Mouse (Mus musculus) B cell, adult 2 months (primary cell): ENCODE measurements at regions not wholly inside any gene's neighbourhood (a gene's known extent, or its start where the extent isn't known, plus 50 kb on each side); places are given as distances from the start of the nearest gene placed in this dataset.

ENCODE experiments used
- DNase-seq, 2 experiments: peaks; one replicate each; pipeline ENCODE4 v3.0.0; 2022

DNA sequence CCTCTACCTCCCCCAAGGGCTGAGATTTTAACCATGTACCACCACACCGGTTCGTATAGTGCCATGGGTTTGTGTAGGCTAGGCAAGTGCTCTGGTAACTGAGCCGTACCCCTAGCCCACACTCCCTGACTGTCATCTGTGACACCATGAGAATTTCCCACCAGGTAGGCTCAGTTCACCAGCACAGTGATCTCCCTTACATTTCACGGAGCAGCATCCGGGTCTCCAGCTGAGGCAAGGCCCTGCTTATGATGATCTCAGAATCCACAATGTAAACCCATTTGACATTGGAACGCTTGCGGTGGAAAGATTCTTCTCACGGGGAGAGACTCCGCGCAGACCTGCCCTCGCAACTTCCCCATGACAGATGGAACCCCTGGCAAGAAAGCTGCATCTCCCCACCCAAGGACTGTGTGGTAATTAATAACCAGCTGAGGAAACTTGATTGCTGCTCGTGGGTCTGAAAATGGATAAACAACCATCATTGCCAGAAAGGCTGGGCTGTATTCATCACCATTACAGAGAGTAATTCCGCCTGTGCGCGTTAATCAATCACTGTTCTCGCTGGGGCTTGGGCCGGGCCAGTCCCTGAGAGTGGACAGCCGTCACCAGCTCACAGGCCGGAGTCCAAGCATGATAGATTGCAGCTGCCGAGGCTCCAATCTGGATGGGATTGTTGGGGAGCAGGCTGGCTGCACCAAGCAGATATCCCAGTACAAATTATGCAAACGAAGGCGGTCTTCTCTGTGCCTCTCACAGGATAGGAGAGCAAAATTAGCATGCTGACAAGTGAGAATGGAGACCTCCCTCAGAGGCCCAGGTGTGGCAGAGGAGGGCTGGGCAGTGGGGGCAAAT, 492.3 kb downstream of the Fam19a5 start:
- no peak for DNase-seq

DNA sequence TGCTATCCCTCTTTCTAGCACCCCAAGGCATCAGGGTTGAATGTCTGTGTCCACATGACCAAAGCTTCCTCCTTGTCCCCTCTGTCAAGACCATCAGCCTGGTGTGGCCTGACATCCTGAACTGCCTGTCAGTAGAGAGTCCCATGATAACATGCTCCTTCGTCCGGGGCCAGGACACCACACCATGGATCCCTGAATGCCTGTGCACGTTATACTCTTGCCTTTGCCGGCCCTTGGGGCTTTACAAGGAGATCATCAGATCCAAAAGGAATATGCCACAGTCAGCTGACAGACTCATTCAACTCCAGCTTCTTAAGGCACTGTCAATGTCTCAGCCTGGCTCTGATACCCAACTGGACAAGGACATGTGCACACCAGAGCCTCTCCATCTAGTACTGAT, 493.5 kb downstream of the Fam19a5 start:
- no peak for DNase-seq

DNA sequence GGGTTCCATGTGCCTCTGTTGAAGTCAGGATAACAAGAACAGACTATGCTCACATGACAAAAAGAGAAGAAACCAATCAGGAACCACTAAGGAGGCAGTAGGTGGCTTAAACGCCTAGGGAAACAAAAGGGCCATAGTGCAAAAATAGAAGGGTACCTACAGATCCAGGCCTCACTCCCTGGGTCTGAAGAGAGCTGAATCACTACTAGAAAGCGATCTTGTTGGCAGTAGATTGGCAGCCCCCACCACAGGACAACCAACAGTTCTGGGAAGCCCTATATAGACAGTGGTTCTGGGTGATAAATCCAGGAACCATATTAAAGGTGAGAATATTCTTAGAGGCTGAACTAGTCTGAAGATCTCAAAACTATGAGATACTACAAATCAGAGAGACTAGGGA, 498.7 kb downstream of the Fam19a5 start:
- no peak for DNase-seq

DNA sequence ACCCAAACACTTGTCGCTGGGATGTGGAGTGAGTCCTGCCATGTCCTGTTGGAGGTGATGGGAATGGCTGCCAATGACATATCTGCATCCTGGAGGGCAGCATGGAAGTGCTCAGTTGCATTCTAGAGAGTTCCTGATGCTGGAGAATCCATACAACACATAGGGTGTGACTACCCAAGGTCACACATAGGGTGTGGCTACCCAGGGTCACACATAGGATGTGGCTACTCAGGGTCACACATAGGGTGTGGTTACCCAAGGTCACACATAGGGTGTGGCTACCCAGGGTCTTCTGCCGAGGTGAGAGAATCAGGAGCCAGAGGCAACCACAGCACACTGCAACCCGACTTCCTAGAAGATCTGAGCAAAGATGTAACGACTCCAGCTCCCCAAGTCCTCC, 514.0 kb downstream of the Fam19a5 start:
- DNase-seq, result no peak

DNA sequence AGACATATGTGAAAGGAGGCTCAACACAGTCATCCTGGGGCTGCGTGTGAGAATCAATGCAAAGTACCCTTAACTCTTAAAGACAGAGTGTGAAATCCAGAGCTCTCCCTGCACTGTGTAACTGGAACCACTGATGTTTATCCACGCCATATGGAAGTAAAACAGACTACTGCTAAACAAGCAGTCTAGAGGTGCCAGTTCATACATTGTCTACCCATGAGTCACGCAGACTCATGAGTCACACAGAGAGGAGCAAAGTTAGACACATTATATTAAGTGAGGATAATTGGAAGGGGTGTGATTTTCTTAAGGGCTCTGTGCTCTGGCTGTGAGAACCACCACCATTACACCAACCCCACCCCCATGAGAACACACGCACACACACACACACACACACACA, 516.8 kb downstream of the Fam19a5 start:
- no peak for DNase-seq

DNA sequence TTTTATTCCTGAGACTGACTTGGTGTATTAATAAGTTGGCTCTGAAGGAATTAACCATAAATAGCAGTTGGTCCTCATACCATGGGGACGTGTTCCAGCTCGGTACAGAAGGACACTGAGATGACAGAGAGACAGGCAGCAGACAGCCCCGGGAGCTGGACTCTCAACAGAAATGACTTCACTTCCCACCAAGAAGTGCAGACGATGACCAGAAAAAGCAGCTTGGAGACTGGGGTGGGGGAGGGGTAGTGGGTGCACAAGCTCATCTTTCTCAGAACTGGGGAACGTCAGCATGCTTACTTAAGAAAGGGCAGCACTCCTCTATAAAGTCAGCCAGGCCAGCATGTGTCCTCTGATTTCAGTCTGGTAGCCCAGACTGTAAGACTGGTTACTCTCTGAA, 518.9 kb downstream of the Fam19a5 start:
- no peak for DNase-seq

DNA sequence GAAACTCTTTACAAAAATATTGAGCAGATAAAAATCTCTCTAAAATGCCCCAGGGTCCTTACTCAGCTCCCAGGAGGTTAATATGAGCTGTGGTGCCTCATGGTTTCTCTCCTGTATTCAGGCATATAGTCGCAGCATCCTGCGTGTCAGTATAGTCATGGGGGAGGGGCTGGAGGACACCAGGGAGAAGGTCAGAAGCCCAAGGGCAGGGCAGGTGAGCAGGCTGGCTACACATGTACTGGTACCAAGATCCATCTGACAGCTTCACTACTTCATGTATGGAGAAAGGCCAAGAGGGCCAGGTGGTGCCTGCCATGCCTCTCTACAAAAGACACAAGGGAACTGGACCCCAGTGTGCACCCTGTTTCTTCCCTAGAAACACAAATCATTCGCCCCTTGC, 524.4 kb downstream of the Fam19a5 start:
- no peak for DNase-seq

DNA sequence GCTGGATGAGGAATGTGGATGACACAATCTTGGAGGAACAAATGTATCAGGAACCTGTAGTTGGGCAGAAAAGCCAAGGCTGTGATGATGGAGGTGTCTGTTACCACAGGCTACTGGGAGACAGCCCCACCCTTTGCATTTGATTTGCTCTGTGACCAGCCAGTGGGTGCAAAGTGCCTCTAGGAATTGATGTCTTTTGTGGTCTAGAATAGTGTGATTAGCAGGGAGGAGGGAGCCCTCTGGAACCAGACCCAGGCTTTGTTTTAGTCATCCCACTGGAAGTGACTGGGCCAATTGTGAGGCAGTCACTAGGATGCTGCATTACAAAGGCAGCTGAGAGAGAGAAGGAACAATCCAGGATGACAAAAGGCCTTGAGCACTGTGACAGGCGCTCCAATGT, 527.4 kb upstream of the Zdhhc25 start:
- no peak for DNase-seq

DNA sequence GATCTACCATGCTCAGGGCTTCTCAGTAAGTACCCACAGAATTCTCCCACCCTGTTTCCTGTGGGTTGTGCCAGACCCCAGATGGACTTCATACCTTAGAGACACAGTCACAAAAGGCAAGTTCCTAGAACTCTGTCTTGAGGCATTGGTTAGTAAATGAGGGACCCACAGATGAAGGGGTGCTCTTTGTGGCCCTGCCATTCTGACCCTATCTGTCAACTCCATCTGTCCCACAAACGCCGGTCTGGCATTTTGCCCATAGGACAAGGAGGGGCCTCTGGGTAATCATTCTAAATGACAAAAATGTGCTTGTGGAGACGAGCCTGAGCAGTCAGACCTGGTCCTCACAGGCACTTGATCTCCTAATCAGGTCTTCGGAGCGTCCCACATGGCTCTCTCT, 516.2 kb upstream of the Zdhhc25 start:
- no peak for DNase-seq

DNA sequence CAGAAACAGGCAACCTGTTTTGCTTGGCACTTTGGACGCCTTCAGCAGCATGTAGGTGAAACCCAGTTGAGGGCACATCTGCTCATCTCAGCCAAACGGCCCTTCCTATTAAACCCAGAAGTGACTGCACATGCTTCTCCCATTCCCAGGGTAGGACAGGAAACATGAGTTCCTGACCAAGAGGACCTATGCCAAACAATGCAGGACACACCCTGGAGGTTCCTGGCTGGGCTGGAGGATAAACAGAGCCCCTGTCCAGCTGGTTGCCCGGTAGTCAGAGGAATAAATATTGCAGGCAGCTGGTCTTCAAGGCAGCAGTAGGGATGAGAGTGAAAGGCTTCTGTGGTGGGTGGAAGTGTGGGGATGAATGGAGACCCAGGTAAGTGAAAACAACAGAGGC, 514.5 kb upstream of the Zdhhc25 start:
- no peak for DNase-seq

DNA sequence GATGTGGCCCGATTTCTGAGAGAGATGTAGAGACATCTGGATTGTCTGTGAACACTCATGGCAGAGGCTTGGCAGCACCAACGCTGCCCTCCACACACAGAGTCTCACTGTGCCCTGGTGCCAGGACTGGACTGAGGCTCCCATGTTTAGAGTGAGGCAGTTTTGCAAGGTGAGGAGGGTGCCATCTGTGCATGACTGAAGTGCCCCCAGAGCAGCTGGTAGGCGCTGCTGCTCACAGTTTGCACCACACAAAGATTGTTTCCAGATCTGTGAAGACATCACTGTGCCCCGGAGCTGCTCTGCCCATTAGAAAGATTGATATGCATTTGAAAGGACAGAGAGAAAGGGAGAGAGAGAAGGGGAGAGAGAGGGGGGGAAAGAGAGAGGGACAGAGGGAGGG, 510.6 kb upstream of the Zdhhc25 start:
- no peak for DNase-seq

DNA sequence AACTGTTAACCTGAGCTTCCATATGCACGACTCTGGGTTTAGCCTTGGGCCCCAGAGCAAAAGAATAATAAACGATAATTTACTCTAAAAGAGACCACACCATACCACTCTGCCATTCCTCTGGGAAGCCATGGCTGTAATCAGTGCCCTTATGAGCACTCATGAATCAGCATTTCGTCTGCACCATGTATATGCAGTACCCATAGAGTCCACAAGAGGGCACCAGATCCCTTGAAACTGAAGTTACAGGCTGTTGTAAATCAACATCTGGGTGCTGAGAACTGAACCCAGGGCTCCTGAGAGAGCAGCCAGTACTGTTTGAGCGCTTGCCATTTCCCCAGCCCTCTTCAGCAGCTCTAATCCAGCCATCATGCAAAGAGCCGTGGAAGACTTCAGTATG, 508.7 kb upstream of the Zdhhc25 start:
- no peak for DNase-seq

DNA sequence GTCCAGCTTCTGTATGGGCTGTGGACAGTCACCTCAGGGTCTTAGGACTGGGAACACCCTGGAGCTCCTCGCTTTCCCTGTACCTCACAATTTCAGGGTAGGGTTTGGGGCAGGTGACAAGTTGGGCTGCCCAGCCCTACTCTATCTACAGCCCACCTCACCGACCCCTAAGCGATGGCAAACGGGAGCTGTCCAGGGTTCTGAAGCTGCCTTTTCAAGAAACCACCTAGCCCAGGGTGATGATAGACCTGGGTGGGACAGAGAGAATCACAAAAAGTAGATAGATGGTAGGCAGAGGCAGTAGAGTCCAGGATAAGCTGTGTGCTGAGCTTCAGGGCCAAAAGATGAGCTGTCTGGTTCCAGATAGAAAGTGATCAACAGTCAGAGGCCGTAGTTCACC, 479.7 kb upstream of the Zdhhc25 start:
- no peak for DNase-seq

DNA sequence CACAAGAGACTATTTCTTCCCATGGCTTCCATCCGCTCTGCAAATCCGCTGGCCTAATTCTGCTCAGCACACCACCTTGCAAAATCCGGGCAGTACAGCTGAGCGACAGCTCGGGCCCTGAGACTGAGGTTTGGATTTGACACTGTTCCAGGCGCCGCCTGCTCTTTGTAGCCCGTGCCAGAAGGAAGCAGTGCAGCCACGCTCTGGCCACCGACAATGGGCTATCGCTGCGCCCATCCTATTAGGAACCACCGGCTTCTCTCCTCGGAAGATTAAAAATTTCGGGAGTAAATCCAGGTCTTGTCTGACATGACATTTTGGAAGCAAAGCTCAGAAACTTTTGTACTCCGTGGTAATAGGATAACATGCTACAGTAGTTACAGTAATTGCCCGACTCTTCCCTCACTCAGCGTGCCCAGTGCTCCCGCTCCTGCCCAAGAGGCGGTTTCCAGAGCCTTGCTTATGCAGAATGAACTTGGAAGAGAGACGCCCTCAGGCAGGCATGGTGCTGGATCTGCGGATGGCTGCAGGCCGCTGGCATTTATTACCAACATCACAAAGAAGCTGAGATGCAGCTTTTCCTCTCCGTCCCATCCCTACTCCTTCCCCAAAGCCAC, 476.1 kb upstream of the Zdhhc25 start:
- DNase-seq, result no peak

DNA sequence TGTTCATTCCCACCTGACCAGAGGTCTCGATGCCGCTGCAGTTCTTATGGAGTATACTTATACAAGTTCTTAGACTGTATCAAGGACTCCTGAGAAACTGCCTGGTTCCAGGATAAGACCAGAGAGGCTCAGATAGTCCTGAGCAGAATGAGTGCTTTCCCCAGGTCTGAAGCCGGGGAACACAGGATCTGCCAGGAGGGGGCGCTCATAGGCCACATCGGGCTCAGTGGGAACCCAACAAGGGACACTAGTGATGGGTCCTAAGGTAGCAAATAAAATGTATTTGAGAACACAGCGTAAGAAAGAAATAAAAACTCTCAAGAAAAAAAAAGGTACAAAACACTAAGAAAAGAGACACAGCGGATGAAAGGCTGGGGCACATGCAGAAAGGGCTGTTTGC, 454.0 kb upstream of the Zdhhc25 start:
- no peak for DNase-seq

DNA sequence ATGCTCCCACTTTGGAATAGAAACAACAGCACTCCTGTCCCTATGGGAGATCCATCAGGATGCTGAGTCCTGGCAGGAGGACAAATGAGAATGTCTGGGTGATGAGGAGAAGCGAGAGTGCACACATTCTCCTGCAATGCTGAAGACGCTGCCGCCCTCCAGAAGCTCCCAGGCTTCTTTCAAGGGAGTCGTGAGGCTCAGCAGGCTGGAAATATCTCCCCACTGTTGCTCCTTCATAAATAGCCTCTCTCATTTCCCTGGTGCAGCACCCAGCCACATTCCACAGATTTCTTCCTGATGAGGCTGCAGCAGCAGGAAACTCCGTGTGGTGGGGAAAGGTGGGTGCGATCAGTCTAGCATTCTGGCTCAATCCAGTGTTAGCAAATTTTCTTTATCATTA, 448.9 kb upstream of the Zdhhc25 start:
- DNase-seq, result no peak

DNA sequence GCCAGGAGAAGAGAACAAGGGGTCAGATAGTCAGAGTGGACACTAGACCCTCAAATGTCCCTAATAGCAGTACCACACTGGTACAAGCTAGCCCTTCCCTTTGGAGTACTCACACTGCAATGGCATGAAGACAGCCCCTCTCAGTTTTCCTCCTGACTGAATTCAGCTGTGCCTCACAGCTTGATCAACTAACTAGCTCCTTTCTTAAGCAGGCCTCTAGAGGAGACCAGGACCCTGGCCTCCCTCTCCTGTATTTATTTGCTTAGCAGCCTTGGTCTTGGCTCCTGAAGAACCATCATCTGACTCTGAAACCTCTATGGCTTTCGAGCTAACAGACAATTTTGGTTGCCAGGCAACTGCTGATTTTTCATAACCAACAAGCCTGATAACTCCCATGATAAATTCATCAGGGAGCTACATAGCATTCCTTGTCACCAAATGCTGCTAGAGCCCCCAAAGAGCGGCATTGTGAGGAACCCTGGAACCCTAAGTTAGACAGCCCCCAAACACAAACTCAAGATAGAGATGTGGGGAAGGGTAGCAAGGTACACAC, 440.4 kb upstream of the Zdhhc25 start:
- DNase-seq, result no peak

DNA sequence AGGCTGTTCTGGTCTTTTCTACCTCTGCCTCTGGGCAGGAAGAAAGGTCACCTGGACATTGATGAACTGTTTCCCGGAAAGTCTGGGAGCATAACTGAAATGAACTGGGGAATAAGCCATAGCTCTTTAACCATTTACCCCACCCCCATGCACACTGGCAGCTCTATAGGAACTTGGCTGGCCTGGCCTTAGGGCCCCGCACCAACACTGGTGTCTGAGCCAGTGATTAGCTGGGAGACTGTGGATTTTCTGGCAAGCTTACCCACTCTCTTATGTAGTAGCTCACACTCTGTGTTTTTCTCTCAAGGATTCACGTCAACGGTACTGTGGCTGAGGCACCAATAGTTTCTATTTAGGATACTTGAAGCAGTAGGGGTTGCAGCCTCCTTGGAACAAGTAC, 439.8 kb upstream of the Zdhhc25 start:
- DNase-seq, result no peak

DNA sequence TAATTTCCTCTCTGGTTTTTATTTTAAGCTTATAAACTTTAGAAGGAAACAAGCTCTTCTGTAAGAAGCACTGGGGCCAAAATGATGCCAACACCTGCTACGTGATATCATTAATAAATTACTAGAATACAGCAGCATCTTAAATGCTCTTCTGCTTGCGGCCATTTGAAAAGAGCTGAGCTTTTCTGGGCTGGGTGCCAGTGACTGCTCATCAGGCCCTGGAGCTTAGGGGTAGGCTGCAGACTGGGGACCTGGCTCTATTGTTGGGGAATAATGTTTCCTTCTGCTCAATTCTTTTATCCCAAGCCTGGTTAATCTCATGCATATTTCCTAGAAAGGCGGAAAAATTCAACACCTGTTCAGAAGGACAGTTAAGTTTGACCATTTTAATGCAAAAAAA, 436.7 kb upstream of the Zdhhc25 start:
- no peak for DNase-seq

DNA sequence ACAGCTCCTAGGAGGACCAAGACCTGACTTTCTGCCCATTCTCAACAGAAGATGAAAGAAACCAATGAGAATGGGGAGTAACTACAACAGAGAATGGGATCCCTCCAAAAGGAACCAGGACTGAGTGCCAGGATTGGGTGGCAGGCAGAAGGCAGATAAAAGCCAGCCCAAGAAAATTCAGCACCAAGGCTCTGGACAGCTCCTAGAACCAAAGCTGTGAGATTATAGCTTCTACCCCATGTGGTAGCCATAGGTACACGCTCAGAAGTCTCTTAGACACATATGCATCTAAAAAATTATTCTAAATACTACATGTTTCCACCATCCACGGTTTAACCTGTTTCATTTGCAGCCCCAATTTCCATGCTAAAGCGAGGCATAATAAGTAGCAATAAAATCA, 425.8 kb upstream of the Zdhhc25 start:
- no peak for DNase-seq

DNA sequence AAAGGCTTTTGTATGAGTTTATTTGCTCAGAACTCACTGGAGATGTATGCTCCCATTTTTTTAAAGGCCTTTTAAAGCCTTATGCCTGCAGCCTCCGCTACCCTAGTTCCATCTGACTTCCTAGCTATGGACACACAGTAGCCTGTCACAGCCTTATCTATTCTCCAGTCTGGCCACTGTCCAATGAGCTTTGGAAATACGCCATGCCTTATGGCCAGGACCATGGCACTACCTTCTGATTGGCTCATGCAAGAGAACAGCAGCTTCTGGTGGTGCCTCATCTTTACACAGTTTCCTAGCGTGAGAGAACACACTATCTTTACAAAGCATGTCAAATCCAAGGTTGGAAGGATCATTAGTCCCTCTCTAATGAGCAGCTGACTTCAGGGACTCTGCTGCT, 424.1 kb upstream of the Zdhhc25 start:
- no peak for DNase-seq

DNA sequence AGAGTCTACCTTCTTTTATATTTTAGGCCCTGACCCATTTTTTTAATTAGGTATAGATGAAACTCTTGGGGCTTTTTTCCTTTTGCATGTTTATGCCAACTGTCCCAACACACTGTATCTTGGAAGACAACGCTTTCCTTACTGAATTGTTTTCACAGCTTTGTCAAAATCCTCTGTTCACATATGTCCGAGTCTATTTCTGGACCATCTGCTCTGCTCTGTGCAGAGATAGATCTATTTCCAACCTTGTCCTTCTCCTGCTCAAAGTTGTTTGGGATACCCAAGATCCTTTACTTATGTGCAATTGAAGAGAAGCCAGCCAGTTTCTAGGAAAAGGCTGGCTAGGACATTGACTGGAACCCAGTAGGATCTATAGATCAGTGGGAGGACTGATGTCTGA, 403.6 kb upstream of the Zdhhc25 start:
- no peak for DNase-seq

DNA sequence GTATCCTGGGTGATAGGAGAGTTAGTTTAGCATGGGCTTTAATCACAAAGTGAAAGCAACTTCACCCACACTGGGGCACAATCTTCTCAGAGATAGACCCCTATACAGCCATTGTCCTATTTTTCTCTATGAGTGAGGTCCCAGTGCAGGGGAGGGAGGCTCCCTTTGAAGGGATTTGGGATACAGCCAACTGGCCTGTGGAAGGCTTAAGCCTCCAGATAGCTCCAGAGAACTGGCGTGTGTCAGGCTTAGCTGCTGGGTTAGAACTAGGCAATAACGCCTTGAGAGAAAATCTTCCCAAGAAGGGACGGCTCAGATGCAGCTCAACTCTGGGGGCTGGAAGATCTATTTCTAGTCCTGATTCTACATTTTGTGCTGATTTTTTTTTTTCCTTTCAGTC, 397.4 kb upstream of the Zdhhc25 start:
- no peak for DNase-seq

DNA sequence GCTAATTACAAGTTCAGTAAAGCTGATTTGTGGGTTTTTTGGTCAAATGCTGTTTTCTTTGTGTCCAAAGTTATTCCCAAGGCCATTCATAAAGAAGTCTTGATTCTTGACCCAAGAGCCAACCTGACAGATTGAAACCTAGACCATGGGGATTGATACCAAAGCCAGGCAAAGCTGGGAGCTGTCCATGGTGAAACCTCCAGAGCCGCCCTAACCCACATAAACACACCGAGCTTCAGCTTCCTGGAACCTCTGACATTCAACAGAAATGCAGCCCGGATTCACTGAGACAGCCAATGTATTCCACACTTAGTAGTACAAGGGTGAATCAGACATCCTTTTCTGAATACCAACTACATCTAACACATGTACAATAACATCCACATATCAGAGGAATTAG, 386.7 kb upstream of the Zdhhc25 start:
- no peak for DNase-seq

DNA sequence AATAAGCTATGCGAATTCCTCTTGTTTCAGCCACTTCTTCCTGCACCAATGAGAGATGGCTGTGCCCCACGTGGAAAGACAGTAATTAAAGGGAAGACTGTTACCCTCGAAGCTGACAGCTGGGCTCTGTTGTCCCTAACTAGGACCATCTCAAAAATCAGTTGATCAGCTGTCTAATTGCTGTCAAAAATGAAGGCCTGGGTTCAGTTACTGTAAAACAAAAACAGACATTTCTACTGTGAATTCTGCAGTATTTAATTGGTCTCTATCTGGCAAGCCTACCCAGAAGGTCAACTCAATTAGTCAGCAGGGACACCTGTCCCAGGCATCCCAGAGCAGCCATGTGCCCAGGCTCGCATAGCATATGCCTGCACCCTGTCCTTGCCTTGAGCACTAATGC, 385.8 kb upstream of the Zdhhc25 start:
- no peak for DNase-seq
